Mouse (Mus musculus) heart, postnatal 0 days (tissue): Measurements from ENCODE around the gene Kctd17. TPM values are rescaled to one million over a fixed set of nuclear protein-coding genes. Genes with fewer than 3 reads are reported as not detected.
A peak's percentile ranks its signal among the peaks of the same experiment; 100 is the strongest.

Experiments used
- ATAC-seq: fragments of 200-750 bp; cut with Nextera tagmentation; 2 replicates; pipeline ENCODE4 v1.8.0; 2017; ENCODE audit warnings: low read depth, moderate number of reproducible peaks, moderate library complexity; ENCODE audit not compliant: insufficient read depth
- DNase-seq: peaks from one replicate; pipeline ENCODE4 v3.0.0-alpha.2; 2016; ENCODE audit warnings: low spot score
- H3K27ac ChIP-seq: fragments of 300-500 bp; sonication (generic); 2 replicates; pipeline ENCODE4 v1.5.1; 2014; ENCODE audit warnings: low read depth, mild to moderate bottlenecking
- H3K27me3 ChIP-seq: fragments of 300-500 bp; sonication (generic); 2 replicates; pipeline ENCODE4 v1.6.1; 2014; ENCODE audit warnings: low read length, mixed read lengths; ENCODE audit not compliant: control insufficient read depth, insufficient read depth
- H3K36me3 ChIP-seq: fragments of 300-500 bp; sonication (generic); replicated peaks from 2 replicates; pipeline ENCODE4 v1.6.1; 2014; ENCODE audit warnings: low read length, mixed read lengths; ENCODE audit not compliant: control insufficient read depth, insufficient read depth
- H3K4me1 ChIP-seq: fragments of 300-500 bp; sonication (generic); 2 replicates; pipeline ENCODE4 v1.6.1; 2014; ENCODE audit warnings: antibody characterized with exemption; ENCODE audit not compliant: control insufficient read depth, insufficient read depth
- H3K4me2 ChIP-seq: fragments of 300-500 bp; sonication (generic); 2 replicates; pipeline ENCODE4 v1.6.1; 2014; ENCODE audit warnings: low read depth, mild to moderate bottlenecking, low read length, moderate library complexity
- H3K4me3 ChIP-seq: fragments of 300-500 bp; sonication (generic); 2 replicates; pipeline ENCODE4 v1.5.1; 2014; ENCODE audit warnings: low read depth, low read length
- H3K9ac ChIP-seq: fragments of 300-500 bp; sonication (generic); replicated peaks from 2 replicates; pipeline ENCODE4 v1.6.1; 2014; ENCODE audit warnings: low read depth, low read length, mixed read lengths
- H3K9me3 ChIP-seq: fragments of 300-500 bp; sonication (generic); replicated peaks from 2 replicates; pipeline ENCODE4 v1.6.1; 2016; ENCODE audit warnings: low read length; ENCODE audit not compliant: control insufficient read depth
- CTCF ChIP-seq: IDR thresholded peaks from 2 replicates; pipeline ENCODE4 v1.5.1; 2016; ENCODE audit warnings: antibody characterized with exemption, control low read depth, low read depth
- EP300 ChIP-seq: IDR thresholded peaks from 2 replicates; pipeline ENCODE4 v1.6.1; 2016; ENCODE audit warnings: antibody characterized with exemption, low read depth
- WGBS: fragments of 180-500 bp; shearing (Covaris S2); extraction: QIAGEN DNeasy Blood & Tissue Kit; methylation state at CpG from one replicate; pipeline ENCODE4 v1.1.7; 2014; 5-methylcytosine and 5-hydroxymethylcytosine counted together
- polyA plus RNA-seq: library from polyadenylated mRNA; unstranded; fragments of >200 nt; fragmentation: Nextera tagmentation; extraction: Ambion mirVana; gene quantifications from 2 replicates; pipeline ENCODE4 v1.2.1, GENCODE M21; 2015
- total RNA-seq: library from RNA; depleted of rRNA; stranded (reverse); fragments of >200 nt; gene quantifications from 2 replicates; pipeline ENCODE4 v1.2.3, GENCODE M21; 2014; ENCODE audit warnings: low replicate concordance

Gene Kctd17
- total and polyA plus RNA-seq, 2 experiments from 2014 or later, result 17.8 to 49.8 TPM

- H3K27me3 ChIP-seq, result peaks cover 18% of the 10 kb centered on the region
- no peak overlapping the region for H3K4me3 ChIP-seq
- no peak overlapping the region for H3K9ac ChIP-seq
- ATAC-seq, result no peak
- TF ChIP-seq EP300 (no peak), CTCF (no peak)
- peaks cover 16% of the 10 kb centered on the region for H3K4me1 ChIP-seq
- no peak overlapping the region for H3K4me2 ChIP-seq
- H3K36me3 ChIP-seq, result 0 out of 2 replicates have a peak, but pooled peaks cover 5% of the 10 kb centered on the region
- H3K9me3 ChIP-seq, result no peaks in the 10 kb centered on the region
- H3K27ac ChIP-seq, result no peak overlapping the region
- DNase-seq, result no peak
- WGBS, result 87% methylated on average over 8 of the region's 8 CpGs
Measured at GRCm38 (mm10) chr15:78414157-78414556, 14.2 kb upstream of the Kctd17 start.

- TF ChIP-seq EP300 (no peak), CTCF (no peak)
- no peaks in the 10 kb centered on the region for H3K9me3 ChIP-seq
- H3K4me3 ChIP-seq, result no peak overlapping the region
- no peak overlapping the region for H3K27ac ChIP-seq
- no peak overlapping the region for H3K9ac ChIP-seq
- peaks cover 10% of the 10 kb centered on the region; the same call in 1 of the 2 replicates for H3K4me1 ChIP-seq
- no peak for ATAC-seq
- WGBS, result 37% methylated on average over 4 of the region's 4 CpGs
- 0 out of 2 replicates have a peak, but pooled peaks cover 5% of the 10 kb centered on the region for H3K36me3 ChIP-seq
- H3K4me2 ChIP-seq, result no peak overlapping the region
- no peak for DNase-seq
- H3K27me3 ChIP-seq, result peaks cover 5% of the 10 kb centered on the region
Measured at GRCm38 (mm10) chr15:78416937-78417336, 11.4 kb upstream of the Kctd17 start.

GRCm38 (mm10) chr15:78420395-78420794, 8.0 kb upstream of the Kctd17 start:
- ATAC-seq (no peak), DNase-seq (no peak)
- H3K4me3 ChIP-seq, result no peak overlapping the region
- no peak overlapping the region for H3K4me2 ChIP-seq
- no peak overlapping the region for H3K9ac ChIP-seq
- H3K4me1 ChIP-seq, result no peaks in the 10 kb centered on the region
- TF ChIP-seq CTCF, result no peak
- TF ChIP-seq EP300, result no peak
- H3K27ac ChIP-seq, result no peak overlapping the region
- 73% methylated on average over 13 of the region's 13 CpGs for WGBS
- H3K36me3 ChIP-seq, result no peaks in the 10 kb centered on the region
- H3K27me3 ChIP-seq, result peaks cover 9% of the 10 kb centered on the region
- no peaks in the 10 kb centered on the region for H3K9me3 ChIP-seq

GRCm38 (mm10) chr15:78422046-78422956, 6.1 kb upstream of the Kctd17 start:
- peaks cover 9% of the 10 kb centered on the region for H3K27me3 ChIP-seq

GRCm38 (mm10) chr15:78424507-78424906, 3.9 kb upstream of the Kctd17 start:
- TF ChIP-seq CTCF (no peak), EP300 (no peak)
- no peak for DNase-seq
- WGBS, result 15% methylated on average over 11 of the region's 11 CpGs
- Histone ChIP-seq H3K27me3 (peaks cover 23% of the 10 kb centered on the region), H3K4me1 (no peaks in the 10 kb centered on the region), H3K4me2 (no peak overlapping the region), H3K4me3 (no peak overlapping the region), H3K9me3 (no peaks in the 10 kb centered on the region), H3K27ac (no peak overlapping the region), H3K9ac (no peak overlapping the region), H3K36me3 (no peaks in the 10 kb centered on the region)
- no peak for ATAC-seq

More at GRCm38 (mm10) chr15:78422046-78422956, 6.1 kb upstream of the Kctd17 start:
- H3K4me3 ChIP-seq, result no peak overlapping the region
- DNase-seq (no peak), ATAC-seq (peak; percentile 69; the same call in 1 of the 2 replicates)
- H3K9ac ChIP-seq, result no peak overlapping the region
- no peaks in the 10 kb centered on the region for H3K4me1 ChIP-seq
- no peak overlapping the region for H3K27ac ChIP-seq
- TF ChIP-seq CTCF, result peak; percentile 85
- no peak for TF ChIP-seq EP300
- no peaks in the 10 kb centered on the region for H3K36me3 ChIP-seq
- H3K9me3 ChIP-seq, result no peaks in the 10 kb centered on the region
- no peak overlapping the region for H3K4me2 ChIP-seq
- WGBS, result 20% methylated on average over 16 of the region's 16 CpGs
